Mouse (Mus musculus) gastrocnemius, adult 2 months (tissue): ENCODE measurements around the gene Atn1. TPM values are rescaled to one million over a fixed set of nuclear protein-coding genes. Genes with fewer than 3 reads are reported as not detected.

ENCODE experiments used
- DNase-seq: peaks from one replicate; pipeline ENCODE4 v3.0.0; 2022
- H3K27ac ChIP-seq: fragments of 200-600 bp; 2 replicates; pipeline ENCODE4 v1.8.1; 2022; ENCODE audit warnings: mild to moderate bottlenecking
- H3K4me3 ChIP-seq: fragments of 200-600 bp; 2 replicates; pipeline ENCODE4 v1.8.1; 2022; ENCODE audit warnings: mild to moderate bottlenecking, moderate library complexity
- CTCF ChIP-seq: fragments of 200-600 bp; IDR thresholded peaks from 2 replicates; pipeline ENCODE4 v1.8.1; 2022; ENCODE audit warnings: antibody characterized with exemption, mild to moderate bottlenecking, moderate library complexity
- intact Hi-C: fragments of 180-260 bp; cut with DNase I; formaldehyde crosslinking; loops from one replicate; pipeline ENCODE4 v1.15.1; 2025
- total RNA-seq, 2 experiments: library from RNA; stranded (reverse); gene quantifications; 2 replicates each; pipeline ENCODE4 v1.2.3; 2021

Atn1 gene
- total RNA-seq, 2 experiments from 2014 or later, result 46.4 to 47.9 TPM

DNA sequence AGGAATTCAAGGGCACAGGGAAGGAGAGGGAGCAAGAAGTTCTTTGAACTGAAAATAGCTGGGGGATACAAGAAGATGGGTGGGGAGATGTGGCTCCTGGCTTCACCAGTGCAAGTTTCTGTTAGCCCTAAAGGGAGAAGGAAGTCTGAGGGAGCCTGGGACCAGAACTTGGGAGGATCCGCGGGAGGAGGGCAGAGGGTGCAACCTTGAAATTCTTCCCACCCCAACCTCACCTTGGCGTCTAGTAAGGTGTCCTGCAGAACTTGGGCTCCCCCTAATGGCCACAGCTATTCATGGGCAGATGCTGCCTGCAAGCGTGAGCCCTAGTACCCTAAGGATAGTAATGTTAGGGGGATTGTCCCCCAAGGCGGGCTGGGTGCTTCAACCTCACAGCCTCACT lies 2.9 kb upstream of the Atn1 start:
- peak overlapping the region; percentile 88 for H3K4me3 ChIP-seq
- TF ChIP-seq CTCF, result peak; percentile 96; the same call in 1 of the 2 replicates

DNA sequence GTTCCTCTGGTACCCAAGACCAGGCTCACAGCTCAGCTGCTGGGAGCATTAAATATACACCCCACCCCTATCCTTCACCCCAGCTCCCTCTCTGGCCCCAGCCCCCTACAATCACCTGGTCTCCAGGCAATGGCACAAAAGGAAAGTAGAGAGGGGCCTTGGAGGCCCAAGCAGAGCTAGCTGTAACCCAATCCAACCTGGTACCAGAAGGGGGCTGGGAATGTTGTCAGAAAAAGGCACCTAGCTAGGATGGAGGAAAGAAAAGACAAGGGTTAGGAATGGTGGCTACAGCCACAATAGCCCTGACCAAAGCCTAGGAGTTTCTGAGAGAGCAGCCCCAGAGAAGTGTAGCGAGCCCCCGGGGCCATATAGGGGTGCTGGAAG lies 2.5 kb upstream of the Atn1 start:
- TF ChIP-seq CTCF, result no peak
- Histone ChIP-seq H3K4me3 (peak overlapping the region; percentile 88), H3K27ac (peak overlapping the region; percentile 89)
- no peak for DNase-seq
- intact Hi-C loops, result loop anchor here (1.0 to 5.0 kb wide), 6 partner anchors 46 to 189 kb away; partner anchors contain the start of genes C1rb, Emg1, Lpcat3 and Phb2

More for the DNA sequence above, 2.9 kb upstream of the Atn1 start:
- intact Hi-C loops, result loop anchor here (1.0 to 5.0 kb wide), 6 partner anchors 46 to 189 kb away; partner anchors contain the start of genes C1rb, Emg1, Lpcat3 and Phb2
- DNase-seq, result peak; percentile 89
- H3K27ac ChIP-seq, result peak overlapping the region; percentile 89

DNA sequence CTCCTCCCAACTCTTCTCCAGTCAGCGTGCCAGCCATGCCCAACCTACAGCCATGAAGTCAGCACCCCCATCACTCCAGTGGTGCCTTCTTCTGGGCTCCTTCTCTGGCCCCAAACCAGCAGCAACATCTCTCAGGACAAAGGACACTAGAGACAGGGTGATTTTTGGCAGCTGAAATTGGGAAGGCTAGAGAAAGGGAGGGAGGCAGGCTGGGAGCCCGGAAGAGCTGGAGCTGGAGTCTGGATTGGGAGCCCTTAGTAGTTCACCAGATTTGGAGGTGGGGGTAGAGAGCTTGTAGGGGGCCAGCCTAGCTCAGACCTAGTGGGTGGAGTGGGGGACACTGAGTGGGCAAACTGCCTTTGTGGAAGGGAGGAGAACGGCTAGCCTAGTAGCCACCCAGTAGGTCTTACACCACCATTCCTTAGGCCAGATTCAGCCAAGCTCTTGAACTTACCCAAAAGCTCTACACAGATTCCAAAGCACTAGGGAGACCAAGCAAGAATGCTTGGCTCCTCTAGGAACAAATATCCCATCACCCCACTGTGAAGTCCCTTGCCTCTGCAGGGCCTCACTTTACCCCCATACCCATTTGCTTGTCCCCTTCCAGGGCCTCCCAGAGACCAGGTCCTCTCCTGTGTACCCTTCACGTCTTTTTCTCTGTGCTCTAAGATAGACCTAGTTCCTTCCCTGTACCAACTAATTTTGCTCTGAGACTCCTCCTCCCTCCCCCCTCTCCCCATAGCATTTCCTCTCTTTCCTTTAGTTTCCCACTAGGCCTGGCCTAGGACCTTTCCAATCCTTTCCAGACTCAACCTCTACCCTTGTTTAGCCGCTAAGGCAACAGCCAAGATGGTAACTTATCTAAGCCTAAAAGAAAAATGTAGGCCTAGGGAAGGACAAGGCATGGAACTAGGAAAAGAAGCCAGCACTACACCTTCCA lies 1.9 kb upstream of the Atn1 start:
- peak; percentile 54 for DNase-seq
- peak overlapping the region; percentile 88 for H3K4me3 ChIP-seq
- intact Hi-C loops, result loop anchor here (2.0 to 5.0 kb wide), 4 partner anchors 45 to 159 kb away; partner anchors contain the start of genes Emg1, Lpcat3, Phb2 and Spsb2
- no peak for TF ChIP-seq CTCF
- peak overlapping the region; percentile 89 for H3K27ac ChIP-seq

DNA sequence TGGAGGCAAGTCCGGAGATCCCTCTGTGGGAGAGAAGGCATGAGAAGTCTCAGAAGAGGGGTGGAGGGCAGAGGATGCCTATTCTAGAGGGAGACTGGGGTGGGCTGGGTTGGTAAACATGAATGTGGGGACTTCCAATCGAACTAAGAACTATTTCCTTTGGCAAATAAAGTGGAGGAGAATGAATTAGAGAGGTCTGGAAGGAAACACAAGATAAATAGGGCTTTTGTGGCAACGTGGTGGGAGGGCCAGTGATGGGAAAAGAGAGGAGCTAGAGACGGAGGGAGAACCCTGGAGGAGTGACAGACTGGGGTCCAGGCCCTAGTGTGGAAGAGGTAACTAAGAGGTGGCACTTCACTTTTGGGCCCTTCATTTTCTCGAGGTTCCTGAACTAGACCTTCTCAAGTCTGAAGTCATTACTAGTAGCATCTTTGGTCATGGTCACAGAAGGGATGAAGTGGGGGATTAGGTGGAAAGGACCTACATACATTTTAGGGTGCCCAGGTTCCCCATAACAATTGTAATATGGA lies 1.1 kb upstream of the Atn1 start:
- TF ChIP-seq CTCF, result no peak
- intact Hi-C loops, result loop anchor here (5.0 kb wide), 2 partner anchors 50 to 160 kb away; partner anchors contain the start of gene Spsb2
- H3K27ac ChIP-seq, result peak overlapping the region; percentile 89
- peak overlapping the region; percentile 88 for H3K4me3 ChIP-seq
- no peak for DNase-seq

DNA sequence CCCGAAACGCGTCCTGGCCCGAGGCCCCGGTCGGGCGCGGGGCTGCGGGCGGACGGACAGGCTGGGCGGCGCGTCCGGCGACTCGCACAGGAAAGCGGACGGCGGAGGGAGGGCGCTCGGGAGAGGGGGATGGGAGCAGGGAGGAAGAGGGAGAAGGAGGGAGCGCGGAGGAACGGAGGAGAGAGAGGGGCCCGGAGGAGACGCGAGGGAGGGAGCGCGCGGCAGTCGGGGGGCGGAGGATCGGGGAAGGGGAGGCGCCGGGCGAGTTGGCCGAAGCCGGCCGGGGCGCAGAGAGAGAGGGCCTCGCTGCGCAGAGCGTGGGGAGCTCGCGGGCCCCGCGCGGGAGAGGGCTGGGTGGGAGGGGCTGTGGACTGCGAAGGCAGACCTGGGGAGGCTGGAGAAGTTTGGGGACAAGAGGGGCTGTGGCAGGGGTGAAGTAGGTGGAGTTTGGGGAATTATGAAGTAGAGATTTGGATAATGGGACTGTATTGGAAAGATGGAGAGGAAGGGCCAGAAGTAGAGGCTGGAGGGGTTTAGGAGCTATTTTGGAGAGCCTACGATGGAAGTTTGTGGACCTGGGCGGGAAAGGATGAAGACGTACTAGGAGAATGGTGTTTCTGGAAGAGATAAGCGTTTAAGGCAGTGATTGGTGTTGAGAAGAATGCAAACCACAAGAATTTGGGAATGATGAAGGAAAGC lies 477 bp upstream of the Atn1 start:
- peak; percentile 91 for DNase-seq
- intact Hi-C loops, result loop anchor here (5.0 kb wide), 2 partner anchors 50 to 160 kb away; partner anchors contain the start of gene Spsb2
- Histone ChIP-seq H3K27ac (peak overlapping the region; percentile 89), H3K4me3 (peak overlapping the region; percentile 88)
- TF ChIP-seq CTCF, result no peak

DNA sequence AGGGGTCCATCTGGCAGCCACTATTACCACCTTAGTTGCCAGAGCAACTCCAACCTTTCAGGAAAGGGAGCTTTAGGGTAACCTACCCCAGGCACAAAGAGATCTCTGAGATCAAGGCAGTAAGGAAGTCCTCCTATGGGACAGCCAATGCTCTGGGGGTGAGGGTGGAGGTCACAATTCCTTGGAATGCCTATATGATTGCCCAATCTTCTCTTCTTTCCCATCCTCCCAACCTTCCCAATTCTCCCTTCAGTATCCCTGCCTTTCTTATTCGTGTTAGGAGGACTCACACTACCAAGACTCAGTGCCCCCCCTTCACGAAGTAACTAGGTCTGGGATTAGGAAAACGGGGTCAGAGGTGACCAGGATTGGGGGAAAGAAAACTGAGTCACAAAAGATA lies 1.0 kb downstream of the Atn1 start:
- no peak for TF ChIP-seq CTCF
- H3K27ac ChIP-seq, result peak overlapping the region; percentile 89
- no peak for DNase-seq
- intact Hi-C loops, result loop anchor here (5.0 kb wide), 2 partner anchors 52 to 162 kb away; partner anchors contain the start of gene Spsb2
- H3K4me3 ChIP-seq, result peak overlapping the region; percentile 88

DNA sequence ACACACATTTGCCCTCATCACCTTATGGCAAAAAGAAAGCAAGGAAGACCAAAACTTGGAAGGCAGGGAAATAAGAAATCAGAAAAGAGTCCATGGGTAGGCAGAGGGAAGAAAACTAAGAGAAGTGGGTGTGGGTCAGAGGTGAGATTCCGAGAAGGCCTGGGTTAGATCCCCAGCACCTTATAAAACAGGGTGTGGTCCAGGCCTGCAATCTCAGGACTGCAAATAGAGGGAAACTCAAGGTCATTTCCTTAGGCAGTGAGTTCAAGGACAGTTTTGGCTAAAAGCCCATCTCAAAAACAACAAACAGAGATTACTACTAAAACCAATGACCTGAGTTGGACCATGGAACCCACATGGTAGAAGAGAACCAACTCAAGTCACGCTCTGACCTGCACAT lies 2.5 kb downstream of the Atn1 start:
- DNase-seq, result no peak
- intact Hi-C loops, result no loop called here

DNA sequence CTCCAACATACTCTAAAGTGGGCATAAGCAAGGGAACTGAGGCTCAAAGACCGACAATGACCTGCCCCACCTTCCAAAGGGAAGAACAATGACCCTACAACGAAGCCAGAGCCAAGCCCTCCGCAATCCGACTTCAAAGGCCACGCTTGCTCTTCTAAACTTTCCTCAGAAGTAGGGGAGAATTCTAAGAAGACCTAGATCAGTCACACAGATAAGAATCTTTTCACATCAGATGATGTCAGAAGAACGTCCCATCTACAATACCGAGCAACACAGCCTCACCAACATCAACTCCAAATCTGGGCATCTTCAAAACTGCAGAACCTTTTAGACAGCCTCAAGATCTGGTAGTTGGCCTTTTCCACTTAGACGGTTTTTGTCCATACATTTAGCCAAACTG lies 5.9 kb downstream of the Atn1 start:
- Histone ChIP-seq H3K27ac (no peak overlapping the region), H3K4me3 (no peak overlapping the region)
- intact Hi-C loops, result no loop called here
- no peak for TF ChIP-seq CTCF
- DNase-seq, result no peak

More for the DNA sequence above, 2.5 kb downstream of the Atn1 start:
- no peak for TF ChIP-seq CTCF
- Histone ChIP-seq H3K27ac (no peak overlapping the region), H3K4me3 (no peak overlapping the region)

DNA sequence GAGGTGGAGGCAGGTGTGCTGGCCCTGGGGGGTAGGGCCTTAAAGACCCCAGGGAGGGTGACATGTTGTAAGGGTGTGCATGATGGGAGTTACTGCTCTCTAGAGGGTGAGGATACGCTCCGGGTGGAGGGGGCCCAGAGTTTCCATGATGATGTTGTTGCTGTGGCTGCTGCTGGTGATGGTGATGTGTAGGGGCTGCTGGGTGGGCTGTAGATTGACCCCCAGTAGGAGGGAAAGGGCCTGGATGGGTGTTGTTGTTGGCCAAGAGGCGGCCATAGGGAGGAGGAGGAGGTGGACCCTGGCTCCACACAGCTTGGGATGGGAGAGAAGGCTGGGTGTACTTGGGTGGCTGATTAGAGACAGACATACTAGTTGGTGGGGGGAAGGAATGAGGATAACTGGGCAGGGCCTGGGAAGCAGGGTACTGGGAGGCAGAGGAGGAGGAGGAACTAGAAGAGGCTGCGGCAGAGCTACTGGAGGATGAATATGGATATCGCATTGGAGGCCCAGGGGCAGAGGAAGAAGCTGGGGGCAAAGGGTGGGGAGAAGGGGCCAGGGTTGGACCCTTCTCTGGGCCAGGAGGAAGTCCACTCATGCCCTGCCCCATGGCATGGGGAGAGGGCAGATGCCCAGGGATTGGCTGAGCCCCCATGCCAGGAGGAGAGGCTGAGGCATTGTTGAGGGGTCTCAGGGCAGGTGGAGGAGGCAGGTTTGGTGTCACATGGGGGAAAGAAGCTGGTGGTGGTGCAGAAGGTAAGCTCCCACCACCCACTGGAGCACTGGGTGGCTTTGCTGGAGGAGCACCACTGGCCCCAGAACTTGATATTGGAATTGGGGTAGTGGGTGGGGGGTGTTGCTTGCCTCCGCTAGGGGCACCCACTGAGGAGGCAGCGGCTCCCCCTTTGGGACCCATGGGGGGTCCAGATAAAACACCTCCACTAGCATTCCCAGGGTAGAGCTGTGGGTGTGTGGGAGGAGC lies 9.4 kb downstream of the Atn1 start:
- DNase-seq, result peak; percentile 36
- intact Hi-C loops, result loop anchor here (10.0 kb wide), 1 partner anchor 332 kb away; the partner anchor contains the start of gene Pex5
- peak overlapping the region; percentile 86 for H3K4me3 ChIP-seq
- TF ChIP-seq CTCF, result no peak
- H3K27ac ChIP-seq, result peak overlapping the region; percentile 98; the same call in 1 of the 2 replicates

DNA sequence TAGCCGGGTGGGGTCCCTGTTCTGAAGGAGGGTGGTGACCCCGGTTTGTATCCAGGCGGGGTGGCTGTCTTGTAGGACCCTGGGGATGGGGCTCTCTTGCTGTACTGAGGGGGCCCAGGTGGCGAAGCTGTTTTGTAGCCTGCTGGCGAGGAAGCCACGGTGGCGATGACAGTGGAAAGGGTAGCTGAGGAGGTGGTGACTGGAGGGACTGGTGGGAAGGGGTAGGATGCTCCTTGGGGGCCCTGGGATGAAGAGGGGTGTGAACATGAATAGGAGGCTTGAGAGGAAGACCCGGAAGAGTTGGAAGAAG lies 10.1 kb downstream of the Atn1 start:
- intact Hi-C loops, result loop anchor here (10.0 kb wide), 1 partner anchor 331 kb away; the partner anchor contains the start of gene Pex5
- Histone ChIP-seq H3K27ac (peak overlapping the region; percentile 98), H3K4me3 (peak overlapping the region; percentile 86)
- no peak for TF ChIP-seq CTCF
- DNase-seq, result no peak
